Mouse (Mus musculus) stomach, postnatal 0 days (tissue): ENCODE measurements at regions not wholly inside any gene's neighbourhood (a gene's known extent, or its start where the extent isn't known, plus 50 kb on each side); places are given as distances from the start of the nearest gene placed in this dataset.

Source experiments
- CTCF ChIP-seq: IDR thresholded peaks from 2 replicates; pipeline ENCODE4 v1.5.1; 2016; ENCODE audit warnings: antibody characterized with exemption, low read depth, mild to moderate bottlenecking, moderate library complexity
- EP300 ChIP-seq: optimal IDR thresholded peaks from 2 replicates; pipeline ENCODE3; 2016; ENCODE audit warnings: antibody characterized with exemption

DNA sequence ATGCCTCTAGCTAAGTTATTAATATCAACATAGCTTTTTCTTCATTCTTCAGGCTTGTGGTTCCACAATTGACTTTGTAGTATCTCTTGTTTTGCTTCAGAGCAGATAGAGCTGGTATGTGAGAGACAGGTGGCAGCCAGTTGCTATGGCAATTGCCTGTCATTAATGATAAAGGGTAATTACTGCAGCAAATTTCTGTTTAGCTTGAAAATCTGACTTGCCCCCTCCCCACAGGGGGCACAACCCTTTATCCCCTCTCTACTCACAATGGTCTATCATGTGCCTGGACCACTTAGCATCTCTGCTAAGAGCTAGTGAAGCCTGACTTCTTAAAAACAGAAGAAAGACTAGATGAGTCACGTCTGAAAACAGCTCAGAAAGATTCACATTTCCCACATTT is 157.1 kb upstream of the G2e3 start:
- TF ChIP-seq CTCF (no peak), EP300 (no peak)
